Mouse (Mus musculus): Measurements from ENCODE around the gene Astn2.

GRCm38 (mm10) chr4:65814176-65814535 lies 590.3 kb downstream of the Astn2 start:
- TF ChIP-seq POLR2A (IDR thresholded peaks at IDR 0.05; ENCODE audit: extremely low read depth, insufficient read depth, low read length), result no peak
- no peak for TF ChIP-seq CTCF (IDR thresholded peaks at IDR 0.05; ENCODE audit: low read depth, low read length)

All from liver, adult 2 months (tissue).